Mouse (Mus musculus) yolk sac, embryonic 10.5 days (tissue): Measurements from ENCODE around the gene Cited2.

Source experiments
- DNase-seq: peaks from one replicate; pipeline ENCODE4 v3.0.0-alpha.2; 2017; ENCODE audit warnings: low spot score

Gene Cited2

DNA sequence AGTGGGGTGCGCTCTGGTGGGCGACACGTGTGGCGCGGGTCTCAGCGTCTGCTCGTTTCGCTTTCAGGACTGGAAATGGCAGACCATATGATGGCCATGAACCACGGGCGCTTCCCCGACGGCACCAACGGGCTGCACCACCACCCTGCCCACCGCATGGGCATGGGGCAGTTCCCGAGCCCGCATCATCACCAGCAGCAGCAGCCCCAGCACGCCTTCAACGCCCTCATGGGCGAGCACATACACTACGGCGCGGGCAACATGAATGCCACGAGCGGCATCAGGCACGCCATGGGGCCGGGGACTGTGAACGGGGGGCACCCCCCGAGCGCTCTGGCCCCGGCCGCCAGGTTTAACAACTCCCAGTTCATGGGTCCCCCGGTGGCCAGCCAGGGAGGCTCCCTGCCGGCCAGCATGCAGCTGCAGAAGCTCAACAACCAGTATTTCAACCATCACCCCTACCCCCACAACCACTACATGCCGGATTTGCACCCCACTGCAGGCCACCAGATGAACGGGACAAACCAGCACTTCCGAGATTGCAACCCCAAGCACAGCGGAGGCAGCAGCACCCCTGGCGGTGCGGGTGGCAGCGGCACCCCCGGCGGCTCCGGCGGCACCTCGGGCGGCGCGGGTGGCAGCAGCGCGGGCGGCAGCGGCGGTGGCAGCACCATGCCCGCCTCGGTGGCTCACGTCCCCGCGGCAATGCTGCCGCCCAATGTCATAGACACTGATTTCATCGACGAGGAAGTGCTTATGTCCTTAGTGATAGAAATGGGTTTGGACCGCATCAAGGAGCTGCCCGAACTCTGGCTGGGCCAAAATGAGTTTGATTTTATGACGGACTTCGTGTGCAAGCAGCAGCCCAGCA is 1.1 kb downstream of the Cited2 start:
- peak; percentile 55 for DNase-seq

DNA sequence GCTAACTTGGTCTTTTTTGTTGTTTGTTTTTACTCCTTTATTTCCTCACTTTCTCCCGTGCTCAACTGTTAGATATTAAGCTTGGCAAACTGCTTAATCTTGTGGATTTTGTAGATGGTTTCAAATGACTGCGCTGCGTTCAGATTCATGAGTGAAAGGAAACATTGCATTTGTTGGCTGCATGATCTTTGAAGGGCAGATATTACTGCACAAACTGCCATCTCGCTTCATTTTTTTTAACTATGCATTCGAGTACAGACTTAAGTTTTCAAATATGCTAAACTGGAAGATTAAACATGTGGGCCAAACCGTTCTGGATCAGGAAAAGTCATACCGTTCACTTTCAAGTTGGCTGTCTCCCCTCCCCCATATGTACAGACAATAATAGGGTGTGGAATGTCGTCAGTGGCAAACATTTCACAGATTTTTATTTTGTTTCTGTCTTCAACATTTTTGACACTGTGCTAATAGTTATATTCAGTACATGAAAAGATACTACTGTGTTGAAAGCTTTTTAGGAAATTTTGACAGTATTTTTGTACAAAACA is 2.1 kb downstream of the Cited2 start:
- no peak for DNase-seq

DNA sequence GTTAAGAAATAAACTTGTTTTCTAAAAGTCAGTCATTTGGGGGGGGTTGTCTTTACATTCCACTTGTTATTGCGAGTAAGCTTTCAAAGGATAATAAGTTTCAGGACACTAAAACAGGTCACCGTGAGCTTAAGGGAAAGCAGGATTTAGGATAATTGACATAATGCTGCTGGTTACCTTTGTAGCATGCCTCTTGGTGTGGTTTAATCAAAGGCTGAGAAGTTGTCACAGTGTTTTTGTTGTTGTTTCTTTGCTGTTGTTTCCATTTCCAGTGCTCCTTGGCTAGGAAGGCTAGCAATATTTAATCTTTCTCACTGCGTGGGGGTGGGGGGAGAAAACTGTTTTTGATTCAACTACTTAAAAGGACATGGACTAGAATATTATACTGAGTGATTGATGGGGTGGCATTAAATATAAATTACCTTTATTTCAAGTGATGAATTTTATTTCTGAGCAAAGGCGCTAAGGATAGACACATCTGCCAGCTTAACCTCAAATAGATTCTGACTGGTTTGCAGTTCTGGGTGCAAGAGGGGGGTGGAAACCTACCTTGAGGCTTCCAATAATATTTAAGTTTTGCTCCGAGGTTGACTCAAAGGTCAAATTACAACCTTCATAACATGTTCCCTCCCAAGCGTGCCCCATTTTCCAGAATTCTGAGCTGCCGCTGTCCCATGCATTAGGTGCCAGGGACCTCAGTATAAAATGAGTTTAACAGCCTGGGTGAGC is 2.8 kb downstream of the Cited2 start:
- DNase-seq = no peak

DNA sequence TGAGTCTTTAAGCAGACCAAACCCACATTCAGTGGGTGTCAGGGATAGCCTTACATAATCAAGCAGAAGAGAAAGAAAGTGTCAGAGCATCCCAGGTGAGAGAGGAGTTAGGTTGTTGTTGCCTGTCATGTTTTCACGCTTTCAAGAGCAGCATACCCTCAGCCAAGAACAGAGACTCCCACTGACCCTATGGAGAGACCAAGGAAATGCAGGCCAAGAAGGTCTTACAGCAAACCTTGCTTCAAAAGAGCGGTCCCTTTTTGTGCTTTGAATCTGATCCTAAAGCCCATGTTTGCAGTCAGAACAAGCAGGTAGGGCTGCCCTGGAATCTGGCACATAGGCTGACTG is 3.3 kb downstream of the Cited2 start:
- no peak for DNase-seq

DNA sequence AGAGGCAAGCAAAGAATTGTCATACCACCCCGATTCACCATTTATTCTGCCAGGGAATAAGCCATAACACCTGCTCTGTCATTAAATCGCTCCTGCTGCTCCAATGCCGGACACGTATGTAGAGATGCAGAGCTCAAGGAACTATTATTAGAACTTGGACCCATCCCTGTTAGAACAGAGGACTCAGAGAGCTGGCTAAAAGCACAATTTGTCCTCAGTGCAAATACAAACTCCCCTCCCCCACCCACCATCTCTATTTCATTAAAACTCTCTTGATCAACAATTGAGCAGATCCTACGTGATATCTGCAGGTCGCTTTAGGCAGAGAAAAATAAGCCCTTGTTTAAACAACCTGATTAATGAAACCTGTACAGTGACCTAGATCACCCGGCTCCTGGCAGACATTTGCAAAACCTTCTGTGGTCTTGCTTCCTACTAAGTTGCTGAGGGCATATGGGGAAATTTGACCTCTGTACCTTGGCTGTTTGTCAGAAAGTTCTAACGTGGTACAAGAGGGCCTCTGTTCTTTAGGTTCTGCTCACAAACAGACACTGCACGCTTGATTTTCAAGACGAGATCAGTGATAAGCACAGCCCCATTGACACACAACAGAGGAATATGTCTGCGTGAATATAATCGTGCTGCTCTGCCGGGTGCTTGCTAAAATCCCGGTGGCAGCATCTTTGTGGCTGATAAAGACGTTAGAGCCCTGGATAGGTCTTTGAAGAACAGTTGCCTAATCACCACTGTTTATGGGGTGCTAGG is 4.3 kb downstream of the Cited2 start:
- peak; percentile 82 for DNase-seq

DNA sequence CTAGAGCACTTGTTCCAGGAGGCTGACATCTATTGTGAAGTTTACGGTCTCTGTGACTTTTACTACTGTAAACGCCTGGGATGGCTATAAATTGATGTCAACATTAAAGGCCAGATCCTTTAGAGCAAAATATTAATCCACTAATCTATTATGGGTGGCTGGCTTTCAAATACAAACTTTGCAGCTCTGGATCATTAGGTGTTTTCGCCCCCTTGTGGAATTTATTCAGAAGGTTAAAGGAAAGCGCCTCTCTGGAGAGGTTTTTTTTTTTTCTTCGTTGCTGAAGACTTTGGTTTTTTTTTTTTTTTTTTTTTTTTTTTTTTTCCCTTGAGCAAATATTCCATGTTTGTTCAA is 4.9 kb downstream of the Cited2 start:
- peak; percentile 76 for DNase-seq

DNA sequence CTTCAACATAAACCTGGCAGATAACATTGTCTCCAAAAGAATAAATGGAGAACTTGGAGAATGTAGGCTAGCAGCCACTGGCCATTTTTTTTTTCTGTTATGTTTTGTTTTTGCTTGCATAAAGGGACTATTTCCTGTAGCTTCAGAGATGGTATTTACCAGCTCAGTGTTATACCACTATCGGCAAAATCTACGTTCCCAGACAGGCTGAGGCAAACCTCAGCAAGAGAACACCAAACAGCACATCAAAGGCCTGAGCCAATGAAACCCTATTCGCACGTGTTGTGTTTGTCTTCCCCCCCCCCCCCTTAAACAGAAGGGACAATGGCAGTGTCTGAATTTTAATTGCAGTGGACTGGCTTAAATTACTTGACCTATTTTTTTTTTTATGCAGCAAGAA is 5.7 kb downstream of the Cited2 start:
- DNase-seq = no peak

DNA sequence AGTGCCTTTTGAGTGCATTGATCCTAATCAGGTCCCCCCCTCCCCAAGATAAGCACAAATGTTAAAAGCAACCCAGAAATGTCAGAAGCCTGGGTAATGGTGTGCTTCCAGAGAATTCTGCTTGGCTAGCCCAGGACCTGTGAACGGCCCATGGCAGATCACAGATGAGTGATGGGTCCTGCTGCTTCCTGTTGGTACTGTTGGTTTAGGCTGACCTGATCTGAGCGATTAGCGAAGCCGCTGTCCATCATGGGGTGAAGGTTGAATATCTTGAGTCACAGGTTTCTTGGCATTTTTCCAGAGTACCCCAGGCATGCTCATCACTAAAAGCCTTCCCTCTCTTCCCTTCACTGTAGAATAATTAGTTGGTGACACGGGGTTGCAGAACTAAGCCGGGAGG is 6.5 kb downstream of the Cited2 start:
- DNase-seq = no peak

DNA sequence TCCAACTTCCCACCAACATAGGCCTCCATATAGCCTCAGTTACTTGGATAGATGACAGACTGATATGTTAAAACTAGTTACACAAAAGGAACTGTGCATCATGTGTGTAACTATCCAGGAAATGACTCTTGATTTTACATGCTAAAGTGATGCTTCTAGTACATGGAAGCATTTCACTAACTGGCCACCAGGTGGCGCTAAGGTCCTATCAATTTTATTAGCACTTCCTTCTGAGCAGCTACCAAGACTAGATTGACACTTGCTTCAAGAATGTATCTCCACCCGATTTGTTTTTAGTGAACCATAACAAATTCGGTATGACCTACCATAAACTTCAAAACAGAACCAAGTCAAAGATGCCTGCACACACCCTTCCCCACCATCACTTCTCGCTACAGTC is 10.0 kb downstream of the Cited2 start:
- DNase-seq = peak; percentile 63

DNA sequence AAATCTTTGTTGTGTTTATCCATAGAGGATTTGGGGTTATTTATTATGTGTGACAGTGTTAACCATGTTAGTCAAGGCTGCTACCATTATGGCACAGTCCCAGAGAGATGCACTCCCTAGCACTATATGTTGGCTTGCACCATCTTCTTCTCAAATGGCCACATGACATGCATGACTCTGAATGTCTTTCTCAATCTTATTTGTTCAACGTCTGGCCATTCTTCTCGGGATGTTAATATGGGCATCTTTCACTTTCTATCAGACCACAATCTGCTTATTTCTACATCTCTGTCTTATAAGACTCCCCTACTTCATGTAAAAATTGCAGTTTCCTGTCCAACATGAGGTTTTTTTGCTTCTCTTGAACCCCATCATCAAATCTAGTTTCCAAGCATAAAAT is 19.6 kb downstream of the Cited2 start:
- DNase-seq = no peak

DNA sequence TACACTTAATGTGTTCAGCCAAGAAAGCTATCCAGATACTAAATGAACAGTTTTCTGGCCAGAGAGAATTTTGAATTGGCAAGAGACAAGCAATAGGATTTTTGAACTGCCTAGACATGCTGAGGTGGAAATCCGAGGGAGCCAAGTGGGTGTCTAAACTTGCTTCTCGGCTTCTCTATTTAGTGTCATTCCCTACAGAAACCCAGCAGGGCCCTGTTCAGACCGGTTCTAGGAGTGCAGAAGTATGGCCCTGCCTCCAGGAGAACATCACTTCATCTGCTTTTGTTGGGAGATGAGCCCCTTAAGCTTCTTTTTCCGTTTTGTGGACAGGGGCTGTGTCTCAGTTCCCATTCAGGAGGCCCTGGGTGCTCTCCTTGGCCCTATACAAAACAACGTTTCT is 29.5 kb downstream of the Cited2 start:
- DNase-seq = no peak

DNA sequence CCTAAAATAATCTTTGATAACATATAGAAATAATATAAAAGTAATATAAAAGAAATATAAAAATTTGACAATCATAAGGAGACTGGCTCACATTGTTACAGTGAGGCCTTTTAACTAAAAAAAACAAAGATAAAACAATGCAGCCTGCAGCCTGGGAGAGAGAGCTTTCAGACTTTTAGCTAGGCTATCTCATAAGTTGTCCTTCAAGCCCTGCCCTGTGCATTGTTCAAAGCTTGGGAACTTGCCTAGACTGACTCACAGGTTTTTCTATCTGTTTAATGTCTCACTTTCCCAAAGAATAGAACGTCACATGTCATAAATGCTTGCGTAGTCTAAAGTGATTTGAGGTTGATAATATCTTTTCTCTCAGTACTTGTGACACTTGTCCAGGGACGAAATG is 36.8 kb downstream of the Cited2 start:
- no peak for DNase-seq

DNA sequence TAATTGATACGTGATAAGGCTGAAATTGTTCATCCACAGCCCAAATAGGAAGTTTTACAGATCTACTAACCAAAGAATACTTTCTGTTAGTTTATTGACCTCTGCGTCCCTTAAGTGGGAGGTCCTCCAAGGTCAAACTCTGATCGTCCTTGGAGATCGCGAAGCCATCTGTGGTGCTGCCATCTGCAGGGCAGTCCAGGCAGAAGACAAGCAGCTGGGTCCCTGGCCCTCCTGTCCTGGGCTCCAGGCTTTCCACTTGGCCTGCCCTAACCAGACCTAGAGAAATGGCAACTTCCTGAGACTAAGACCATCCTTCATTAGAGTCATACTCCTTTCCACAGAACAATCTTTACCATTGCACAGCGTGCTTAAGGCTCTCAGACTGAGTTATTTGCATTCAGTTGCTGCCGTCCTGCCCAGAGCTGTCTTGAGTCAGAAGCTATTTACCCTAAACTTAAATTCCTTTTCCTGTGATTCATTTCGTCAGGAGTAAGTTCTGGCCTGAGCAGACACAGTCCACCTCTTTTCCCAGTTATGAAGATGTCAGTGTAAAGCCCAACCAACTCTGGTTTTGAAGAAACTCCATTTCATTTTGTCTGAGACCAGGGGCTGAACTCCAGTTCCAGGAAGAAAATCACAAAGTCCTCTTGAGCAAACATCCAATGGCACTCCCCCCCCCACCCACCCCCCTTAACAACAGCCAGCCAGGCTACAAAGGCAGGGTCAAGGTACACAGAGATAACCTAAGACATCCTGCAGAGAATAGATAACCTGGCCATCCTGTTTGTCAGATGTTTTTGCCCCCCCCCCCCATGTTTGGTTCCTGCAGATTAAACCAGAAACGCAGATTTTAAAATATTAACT is 38.0 kb downstream of the Cited2 start:
- peak; percentile 90 for DNase-seq

DNA sequence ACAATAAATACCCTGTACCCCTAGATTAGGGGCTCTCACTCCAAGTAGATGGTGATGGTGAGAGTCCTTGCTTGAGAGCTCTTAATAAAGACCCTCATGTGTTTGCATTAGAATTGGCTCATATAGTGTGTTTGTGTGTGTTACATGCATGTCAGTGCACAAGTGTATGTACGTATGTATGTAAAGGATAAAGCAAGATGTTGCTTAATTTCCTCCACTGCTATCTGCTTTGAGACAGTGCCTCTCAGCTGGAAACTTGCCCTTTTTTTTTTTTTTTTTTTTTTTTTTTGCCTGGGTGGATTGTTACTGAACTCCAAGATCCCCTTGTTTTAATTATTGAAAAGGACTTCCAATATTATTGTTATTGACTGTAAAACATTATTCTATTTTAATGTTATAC is 38.6 kb downstream of the Cited2 start:
- DNase-seq = no peak

DNA sequence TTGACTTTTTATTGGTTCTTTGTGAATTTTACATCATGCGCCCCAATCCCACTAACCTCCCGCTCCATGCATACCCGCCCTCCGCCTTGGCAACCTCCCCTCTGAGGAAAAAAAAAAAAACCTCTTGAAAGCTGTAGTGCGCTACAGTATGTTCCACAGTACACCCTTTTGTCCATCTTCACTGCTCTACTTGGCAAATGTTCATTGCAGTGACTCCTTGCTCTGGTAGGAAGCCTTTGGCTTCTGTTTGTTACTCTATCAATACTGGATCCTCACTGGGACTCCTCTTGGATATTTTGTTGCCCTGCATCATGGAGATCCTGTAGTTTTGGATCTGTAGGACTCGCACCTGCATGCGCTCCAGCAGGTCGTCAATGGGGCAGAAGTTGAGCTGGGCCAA is 39.9 kb downstream of the Cited2 start:
- no peak for DNase-seq

DNA sequence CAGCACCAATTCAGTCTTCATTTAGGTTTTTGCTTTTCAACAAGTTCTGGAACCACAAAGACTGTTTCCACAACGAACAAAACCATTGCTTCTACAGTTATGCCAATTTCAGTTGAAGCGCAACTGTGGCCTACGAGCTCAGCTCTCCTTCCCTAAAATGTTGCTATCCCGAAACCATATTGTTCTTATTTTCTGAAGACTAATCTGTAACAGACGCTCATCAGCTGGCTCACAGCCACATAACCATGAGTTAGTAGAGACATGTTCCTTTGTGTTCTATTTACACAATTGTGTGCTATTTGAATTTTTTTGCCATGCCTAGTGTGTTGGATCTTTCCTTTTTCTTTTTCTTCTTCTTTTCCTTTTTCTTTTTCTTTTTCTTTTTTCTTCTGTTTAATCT is 46.8 kb downstream of the Cited2 start:
- DNase-seq = no peak

DNA sequence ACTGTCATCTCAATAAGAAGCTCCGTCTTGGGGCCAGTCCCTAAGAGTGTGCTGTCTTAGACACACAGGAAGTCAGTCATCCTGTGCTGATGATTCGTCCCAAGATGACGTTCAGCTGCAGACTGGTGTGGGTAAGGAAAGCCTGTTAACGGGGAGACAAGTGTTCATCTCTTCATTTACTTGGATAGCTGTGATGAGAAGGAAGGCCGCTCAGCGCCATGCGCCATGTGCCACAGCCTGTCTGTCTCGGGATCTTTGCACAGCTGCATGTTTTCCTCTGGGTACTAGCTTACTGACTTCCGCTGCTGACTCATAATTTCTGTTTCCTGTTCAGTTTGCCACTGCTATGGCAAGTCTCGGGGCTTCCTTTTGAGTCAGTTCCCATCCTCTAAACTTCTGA is 49.3 kb downstream of the Cited2 start:
- DNase-seq = no peak

DNA sequence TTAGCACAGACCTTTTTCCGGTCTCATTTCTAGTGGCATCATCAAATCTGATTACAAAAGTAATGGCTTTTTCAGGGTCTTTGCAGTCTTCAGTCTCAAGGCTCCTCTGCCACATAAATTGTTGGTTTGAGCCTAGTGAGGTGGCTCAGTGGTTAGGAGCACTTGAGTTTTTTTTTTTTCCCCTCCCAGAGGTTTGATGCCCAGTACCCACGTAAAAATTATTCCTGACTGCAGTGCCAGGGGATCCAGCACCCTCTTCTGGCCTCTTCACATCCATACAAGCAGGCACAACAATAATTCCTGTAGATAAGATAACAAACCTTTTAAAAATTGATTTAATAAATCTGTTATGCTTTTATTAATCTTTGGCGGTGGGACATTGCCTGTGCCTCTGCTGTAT is 51.3 kb downstream of the Cited2 start:
- DNase-seq = no peak

DNA sequence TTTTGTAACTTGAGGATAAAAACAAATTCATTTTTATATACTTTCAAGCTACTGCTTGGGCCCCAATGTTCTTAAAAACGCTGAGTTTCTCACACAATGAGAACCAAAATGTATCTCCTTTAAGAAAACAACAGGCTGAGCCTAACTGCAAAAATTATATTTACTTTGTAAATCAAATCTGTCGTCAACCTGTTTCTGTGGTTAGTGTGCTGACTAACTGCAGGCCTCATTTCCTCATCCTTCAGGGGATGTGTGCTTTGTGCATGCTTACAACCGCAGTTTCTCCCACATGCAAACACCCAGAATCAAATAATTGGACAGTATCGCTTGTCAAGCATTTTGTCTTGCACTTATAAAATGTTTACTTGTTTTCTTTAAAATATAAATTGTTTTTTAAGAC is 52.1 kb downstream of the Cited2 start:
- DNase-seq = no peak
